Mouse (Mus musculus): Measurements from ENCODE around the gene Btbd7.

The Btbd7 gene

DNA sequence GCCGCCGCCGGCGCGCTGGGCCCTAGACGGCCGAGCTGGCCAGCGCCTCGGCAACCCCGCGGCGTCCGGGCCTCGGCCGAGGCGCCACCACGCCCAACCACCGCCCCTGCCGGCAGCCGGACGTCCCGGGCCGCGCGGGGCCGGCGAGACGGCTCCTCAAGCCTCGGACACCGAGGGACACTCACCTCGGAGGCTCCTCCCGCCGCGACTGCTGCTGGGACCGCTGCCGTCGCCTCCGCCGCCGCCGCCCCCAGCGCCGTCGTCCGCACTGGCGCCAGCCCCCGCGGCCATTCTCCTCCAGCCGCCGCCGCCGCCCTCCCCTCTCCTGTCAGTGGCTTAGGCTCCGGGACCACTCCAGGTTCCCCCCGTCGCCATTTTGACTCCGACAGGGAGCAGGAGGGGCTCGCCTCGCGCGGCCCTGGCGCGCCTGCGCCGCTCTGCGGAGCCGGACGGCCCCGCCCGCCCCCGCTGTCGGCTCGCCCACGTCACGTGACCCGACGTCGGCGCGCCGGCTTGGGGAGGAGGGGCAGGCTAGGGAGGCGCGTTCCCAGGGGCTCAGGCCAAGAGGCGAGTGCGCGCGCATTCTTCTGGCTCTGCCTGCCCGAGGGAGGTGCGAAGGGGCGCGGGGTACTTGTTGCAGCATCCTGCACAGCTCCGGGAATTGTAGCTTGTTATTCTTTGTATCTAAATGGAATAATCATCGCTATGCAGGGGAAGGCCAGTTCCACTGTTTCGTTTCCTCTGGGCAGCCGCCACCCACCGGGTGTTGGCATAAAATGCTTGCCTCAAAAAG, at the start of gene Btbd7:
TSS of gene Btbd7 (minus strand) at position 441 of the 793 bp plus-strand sequence.
- in situ Hi-C loops (cut with MboI): no loop called here

DNA sequence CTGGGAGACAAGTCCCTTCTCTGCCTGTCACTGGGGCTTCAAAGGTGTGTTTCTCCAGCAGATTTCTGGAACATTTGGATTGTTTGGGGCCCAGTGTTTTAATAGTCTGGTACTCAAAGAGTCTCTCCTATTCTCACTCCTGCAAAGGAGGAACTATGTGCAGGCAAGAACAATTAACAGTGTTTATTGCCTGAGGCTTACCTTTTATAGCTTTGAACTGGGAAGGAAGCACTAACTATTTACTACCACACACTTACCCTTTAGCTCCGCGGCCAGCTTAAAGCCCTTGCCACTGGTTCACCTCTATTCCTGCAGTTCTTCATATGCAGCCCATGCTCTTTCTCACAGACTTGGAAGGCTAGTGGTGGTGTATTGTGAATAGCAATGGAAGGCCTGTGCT, 37.8 kb upstream of the Btbd7 start:
- in situ Hi-C loops (cut with MboI): no loop called here

DNA sequence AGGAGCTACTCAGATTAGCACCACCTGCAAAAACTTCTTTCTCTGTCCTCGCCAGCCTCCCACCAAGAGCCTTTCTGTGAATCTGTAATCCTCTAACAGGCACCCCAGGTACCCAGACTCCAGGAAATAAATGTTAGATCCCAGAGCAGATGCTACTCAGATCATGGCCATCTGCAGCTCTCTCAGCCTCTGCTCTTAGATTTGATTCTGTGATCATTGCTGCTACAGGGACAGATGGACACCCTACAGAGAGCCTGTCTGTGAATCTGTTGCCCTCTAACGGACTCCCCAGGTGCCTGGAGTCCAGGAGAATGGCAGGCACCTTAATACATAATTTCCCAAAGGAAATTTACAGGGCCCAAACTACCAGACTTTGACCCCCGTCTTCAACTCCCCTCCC, 29.9 kb upstream of the Btbd7 start:
- in situ Hi-C loops (cut with MboI): no loop called here

DNA sequence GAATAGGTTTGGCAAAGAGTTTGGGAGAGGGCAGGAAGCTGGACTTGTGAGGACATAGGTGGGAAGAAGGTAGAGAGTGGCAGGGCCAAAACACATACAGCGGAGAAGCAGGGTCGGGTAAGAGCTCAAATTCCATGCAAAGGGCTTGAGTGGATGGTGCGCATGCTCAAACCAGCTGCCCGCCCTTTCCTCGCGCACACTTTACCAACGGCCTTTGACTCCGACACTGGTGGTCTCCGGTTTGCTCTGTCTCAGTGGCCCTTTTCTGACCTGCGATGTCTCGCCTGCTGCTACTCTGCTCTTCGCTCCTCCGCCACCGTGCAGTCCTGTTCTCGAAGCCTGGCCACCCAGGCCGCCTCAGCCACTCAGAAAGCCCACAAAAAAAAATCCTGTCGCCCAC, 20.8 kb upstream of the Btbd7 start, which contains the start of gene Cox8c:
TSS of gene Cox8c (plus strand) at position 226 of the 400 bp plus-strand sequence.
- in situ Hi-C loops (cut with MboI): no loop called here

DNA sequence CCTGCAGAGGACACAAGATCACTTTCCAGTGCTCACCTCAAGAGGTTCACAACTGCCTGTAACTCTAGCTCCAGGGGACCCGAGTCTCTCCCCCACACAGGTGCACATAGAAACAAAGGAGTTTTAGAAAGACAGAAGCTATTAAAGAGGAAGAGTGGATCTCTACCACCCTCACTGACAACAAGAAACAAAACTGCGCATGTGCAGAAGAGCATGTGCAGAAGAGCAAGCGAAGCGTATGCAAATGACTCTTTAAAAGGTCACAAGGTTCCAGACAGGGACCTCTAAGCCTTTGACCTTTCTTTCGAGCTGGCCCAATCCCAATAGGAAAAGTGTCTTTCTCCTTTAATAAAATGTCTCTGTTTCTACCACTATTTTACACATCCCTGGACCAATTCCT, 10.3 kb upstream of the Btbd7 start:
- in situ Hi-C loops (cut with MboI): no loop called here

DNA sequence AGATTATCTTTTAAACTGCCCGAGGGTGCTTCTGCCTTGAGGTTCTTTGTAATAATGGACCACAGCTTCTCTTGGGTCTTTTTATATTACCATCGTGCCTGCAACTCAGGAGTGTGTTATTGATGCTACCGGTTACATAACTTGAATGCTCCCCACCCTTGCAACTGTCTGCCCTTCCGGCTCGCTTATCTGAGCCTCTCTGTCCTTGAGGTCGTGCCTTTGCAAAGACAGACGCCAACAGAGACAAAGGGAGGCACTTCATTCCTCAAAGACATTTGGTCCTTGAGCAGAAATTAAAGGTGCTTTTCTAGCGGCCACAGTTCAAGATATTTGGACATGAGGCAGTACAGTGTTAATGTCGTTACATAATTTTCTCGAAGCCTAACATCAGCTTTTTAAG, 9.1 kb upstream of the Btbd7 start:
- in situ Hi-C loops (cut with MboI): no loop called here

DNA sequence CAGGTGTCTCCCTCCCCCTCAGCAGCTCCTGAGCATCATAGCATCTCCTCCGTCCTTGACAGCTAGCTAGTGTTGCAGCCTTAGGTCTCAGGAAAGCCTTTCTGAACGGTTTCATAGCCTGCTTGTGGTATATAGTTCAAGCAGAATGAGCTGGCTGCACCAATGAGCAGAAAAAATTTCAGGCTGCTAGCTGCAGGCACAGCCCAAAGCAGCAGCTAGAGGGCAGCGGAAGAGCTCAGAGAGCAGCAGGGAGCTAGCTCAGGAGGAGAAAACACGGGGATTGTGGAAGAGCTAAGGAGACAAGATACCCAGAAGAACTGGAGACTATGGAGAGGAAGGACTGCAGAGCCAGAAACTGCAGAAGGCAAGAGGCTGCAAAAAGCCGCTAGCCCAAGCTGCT, 7.5 kb upstream of the Btbd7 start:
- in situ Hi-C loops (cut with MboI): no loop called here

DNA sequence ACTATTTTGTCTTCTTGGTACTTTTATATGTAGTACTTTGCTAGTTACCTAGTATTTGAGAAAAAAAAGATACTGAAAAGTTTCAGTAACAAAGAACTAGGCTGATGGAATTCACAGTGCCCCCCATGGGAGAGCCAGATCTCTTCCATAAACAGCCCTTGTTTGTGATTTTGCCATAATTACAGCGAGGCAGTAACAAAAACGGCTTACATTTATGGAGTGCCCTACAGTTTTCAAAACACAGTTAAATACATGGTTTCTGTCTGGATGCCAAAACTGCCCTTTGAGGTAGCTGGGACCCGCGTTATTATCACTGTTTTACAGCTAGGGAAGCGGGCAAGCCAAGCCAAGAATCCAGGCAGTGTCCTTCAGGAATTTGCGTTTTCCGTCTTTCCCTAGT, 630 bp upstream of the Btbd7 start:
- in situ Hi-C loops (cut with MboI): no loop called here

DNA sequence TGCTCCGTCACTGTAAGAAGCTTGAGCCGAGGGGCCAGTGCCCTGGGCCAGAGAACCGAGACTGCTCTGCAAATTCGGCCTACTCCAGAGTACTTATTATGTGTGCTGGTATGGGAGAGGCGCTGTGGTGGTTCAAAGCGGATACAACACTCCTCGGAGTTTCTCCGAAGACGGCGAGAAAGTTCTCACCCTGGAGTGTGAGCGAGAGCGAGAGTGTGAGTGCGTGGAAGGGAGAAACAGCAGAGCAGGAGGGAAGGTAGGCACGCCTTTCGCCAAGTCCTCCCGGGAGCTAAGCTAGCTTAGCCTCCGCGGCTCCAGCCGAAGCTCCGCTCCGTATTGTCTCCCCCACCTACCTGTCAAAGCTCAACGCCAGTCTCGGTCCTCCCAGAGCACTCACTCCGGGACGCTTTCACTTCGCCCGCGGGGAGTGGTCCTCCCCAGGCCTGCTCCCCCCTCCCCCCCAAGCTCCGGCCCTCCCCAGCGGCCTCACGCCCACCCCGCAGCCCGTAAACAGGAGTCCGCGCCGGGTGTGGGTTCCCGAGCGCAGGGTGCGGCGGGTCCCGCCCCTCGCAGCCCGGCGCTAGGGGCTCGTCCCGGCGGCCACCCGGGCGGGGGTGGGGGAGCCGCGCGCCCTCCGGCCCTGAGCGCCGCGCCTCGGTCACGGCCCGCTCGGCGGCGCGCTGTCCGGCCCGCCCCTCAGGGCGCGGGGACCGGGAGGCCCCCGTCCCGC, 805 bp downstream of the Btbd7 start:
- in situ Hi-C loops (cut with MboI): no loop called here

DNA sequence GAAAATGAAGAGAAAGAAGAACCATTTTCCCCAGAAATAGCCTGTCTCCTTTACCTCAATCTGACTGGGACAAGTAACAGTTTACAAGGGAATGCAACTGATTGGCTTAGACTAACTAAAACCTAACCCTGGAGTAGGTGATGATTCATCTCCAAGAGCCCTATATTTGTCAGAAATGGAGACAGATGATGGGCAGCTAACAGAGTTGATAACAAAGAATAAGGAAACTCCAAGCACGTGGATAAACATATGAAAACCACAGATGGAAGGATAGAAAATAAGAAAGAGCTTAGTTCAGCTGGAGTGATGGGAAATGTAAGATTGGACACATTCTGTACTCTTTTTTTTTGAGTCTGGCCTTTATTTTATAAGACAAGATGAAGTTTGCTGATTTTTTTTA, 7.7 kb downstream of the Btbd7 start:
- in situ Hi-C loops (cut with MboI): no loop called here

DNA sequence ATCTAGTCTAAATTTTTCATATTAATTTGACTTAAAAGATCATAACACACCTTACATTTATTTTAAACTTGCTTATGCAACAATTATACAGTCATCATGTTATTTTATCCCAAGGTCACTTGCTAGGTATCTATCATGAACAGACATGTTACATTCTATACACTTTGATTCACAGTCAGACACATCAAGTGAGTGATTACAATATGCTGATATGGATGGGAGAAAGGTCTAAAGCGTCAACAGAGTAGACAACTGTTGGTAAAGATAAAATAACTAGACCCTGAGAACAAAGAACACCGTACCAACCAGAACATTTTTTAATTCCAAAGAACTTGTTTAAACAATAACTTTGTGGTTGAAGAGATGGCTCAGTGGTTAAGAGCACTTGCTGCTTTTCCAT, 8.5 kb downstream of the Btbd7 start:
- in situ Hi-C loops (cut with MboI): no loop called here

DNA sequence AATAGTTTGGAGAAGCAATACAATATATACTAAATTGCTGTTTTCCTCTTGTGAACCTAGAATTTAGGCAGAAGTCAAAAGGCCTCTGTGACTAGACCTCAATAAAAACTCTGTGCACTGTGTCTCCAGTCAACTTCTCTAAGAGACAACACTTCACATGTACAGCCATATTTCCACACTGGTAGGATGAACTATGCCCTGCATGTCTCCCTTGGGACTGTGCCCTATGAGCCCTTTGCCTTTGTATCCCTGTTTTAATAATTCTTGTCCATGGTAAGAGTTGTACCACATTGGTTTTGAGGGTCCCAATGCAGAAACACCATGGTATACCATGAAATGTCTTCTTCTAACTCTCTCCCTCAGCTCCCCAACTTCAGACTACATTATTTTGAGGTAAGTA, 17.5 kb downstream of the Btbd7 start:
- in situ Hi-C loops (cut with MboI): no loop called here

DNA sequence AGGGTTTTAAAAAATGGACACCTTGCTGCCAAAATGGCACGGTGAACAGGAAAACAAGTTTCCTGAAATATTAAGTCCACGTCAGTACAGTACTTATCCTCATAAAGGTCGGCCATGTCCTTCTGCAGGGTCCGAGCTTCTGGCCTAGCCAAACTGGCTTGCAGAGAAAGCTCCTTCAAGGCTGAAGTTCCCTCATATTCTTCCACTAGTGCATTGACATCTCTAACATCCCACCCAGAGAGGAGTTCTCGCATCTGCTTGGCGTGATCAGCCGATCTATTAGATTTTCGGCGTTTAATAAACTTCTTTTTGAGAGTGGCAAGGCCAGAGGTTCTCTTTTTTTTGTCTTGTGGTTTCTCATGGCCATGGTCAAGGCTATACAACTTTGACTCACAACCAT, 40.0 kb downstream of the Btbd7 start:
- in situ Hi-C loops (cut with MboI): no loop called here

DNA sequence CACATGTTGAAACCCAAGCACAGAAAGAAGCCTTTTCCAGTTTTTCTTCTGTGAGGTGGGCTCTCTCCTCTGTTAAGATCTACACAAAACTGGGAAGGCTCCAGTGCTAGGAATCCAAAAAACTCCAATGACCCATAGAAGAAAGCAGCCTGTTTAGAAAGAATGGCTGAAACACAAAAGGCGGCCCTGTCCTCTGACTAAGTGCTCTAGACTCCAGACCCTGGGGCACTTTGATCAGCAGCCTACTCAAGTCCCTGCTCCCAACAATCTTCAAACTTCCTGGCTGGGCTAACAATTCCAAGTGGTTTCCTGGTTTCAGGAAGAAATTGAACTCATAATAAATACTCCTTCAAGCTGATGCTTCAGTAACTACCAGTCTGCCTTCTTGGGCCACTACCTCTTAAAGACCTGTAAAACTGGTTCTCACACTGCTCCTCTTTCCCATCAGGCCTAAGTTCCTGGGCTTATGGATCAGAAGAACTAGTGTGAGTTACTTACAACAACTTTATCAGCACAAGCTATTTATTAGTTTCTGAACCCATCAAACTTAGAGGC, 45.4 kb downstream of the Btbd7 start:
- in situ Hi-C loops (cut with MboI): no loop called here

DNA sequence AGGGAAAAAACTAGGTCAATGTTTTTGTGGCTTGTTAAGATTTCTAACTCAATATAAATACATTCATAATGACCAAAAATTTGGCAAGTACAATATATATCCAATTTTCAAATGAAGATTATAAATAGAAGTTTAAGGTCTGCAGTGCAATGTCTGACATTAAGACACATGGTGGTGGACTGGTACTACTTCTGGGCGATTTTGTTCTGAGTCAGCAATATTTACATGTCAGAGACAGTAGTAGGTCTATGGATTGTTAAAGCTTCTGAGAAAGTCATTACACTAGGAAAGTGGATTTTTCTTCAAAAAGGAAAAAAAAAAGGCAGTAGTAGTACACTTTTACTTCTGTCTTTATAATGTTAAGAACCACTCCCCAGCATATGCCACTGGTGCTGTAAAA, 46.4 kb downstream of the Btbd7 start:
- in situ Hi-C loops (cut with MboI): no loop called here

DNA sequence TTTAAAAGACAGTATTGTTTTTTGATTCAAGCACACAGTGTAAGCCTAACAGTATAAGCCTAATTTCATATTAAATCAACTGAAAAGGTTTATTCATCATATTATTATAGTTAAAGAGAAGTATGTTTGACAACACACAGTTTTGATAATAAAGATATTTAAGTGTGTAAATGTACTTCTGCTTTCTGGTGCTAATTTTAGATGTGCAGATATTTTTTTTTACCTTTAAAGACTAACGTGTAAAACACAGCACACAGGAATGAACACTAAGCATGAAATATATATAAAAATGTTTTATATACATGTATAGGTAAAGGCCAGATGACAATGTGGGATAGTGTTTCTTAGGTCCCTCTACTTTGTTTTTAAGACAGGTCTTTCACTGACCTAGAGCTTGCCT, 51.2 kb downstream of the Btbd7 start:
- in situ Hi-C loops (cut with MboI): no loop called here

DNA sequence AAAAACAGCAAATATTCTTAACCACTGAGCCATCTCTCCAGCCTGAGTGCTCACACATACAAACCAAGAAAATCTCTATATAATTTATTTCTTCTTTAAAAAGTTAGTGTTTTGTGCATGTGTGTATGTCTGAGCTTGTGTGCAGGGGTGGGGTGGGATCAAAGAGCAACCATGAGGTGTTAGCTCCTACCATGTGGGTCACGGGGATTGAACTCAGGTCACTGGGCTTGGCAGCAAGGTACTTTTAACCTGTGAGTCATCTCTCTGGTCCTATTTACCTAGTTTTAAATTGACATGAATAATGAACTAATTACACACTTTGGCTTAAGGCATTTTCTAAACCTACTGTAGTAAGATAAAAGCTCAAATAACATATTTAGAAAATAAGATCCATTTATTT, 51.9 kb downstream of the Btbd7 start:
- in situ Hi-C loops (cut with MboI): no loop called here

DNA sequence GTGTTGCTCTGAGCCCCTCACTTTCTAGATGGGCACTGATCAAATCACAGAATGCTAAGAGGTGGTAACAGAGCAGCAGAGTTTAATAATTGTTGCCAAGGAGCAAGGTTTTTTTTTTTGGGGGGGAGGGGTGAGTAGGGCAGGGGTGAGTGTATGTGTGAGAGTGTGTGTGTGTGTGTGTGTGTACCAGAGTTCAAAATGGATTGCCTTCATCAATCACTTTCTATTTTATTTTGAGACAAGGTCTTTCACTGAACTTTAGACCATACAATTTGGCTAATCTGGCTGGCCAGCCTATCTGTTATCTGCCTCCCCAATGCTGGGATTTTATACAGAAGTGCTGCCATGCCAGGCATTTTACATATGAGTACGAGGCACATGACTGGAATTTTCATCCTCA, 63.4 kb downstream of the Btbd7 start:
- in situ Hi-C loops (cut with MboI): no loop called here

DNA sequence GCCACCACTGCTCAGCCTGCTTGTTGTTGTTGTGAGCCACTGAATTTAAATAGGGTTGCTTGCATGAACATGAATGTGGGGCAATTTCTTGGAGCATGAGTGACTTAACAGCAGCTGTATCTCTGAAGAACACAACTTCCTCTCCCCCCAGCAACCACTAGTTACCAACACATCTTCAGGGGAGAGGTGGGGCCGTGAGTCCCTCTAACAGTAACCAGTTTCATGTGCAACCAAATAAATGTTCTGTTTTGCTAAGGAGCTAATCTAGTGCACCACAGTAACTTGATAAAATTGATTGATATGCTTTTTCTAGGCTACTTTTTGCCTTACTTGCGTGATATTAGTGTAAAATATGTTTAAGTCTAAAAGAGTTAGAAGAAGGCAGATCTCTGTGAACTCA, 78.7 kb downstream of the Btbd7 start:
- in situ Hi-C loops (cut with MboI): no loop called here

DNA sequence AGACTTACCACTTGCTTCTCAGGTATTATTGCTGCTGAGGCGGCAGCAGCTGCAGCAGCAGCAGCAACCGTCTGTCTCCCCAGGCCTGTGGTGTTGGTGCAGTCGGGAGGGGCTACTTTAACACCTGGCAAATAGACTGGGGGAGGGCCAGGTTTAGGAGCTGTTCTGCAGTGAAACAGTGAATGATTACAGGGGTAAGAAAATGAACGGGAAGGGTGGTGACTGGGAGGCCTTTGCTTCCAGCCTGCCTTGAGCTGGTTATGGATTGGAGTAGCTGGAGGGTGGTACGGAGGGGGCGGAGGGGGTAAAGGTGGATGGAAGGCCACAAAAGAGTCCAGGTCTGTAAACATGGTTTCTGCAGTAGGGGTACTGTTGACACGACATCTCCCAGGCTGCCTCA, 90.3 kb downstream of the Btbd7 start:
- in situ Hi-C loops (cut with MboI): no loop called here

DNA sequence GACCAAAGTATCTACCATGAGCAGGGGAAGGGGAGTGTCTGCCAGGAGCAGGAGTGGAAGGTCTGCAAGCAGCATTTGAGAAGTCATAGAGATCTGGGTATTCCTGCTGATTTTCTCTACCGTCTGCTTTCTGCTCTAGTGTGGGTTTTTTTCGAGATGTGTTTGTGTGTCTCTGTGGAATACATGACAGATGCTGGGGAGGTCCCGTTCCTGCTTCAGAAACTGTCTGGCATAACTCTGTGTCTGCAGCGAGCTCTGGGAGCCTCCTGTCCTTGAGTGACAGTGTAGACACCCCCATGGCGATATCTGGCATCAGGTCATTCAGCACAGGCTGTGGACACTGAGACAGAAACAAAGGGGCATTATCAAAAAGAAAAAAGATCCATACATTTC, 92.7 kb downstream of the Btbd7 start:
- in situ Hi-C loops (cut with MboI): no loop called here

DNA sequence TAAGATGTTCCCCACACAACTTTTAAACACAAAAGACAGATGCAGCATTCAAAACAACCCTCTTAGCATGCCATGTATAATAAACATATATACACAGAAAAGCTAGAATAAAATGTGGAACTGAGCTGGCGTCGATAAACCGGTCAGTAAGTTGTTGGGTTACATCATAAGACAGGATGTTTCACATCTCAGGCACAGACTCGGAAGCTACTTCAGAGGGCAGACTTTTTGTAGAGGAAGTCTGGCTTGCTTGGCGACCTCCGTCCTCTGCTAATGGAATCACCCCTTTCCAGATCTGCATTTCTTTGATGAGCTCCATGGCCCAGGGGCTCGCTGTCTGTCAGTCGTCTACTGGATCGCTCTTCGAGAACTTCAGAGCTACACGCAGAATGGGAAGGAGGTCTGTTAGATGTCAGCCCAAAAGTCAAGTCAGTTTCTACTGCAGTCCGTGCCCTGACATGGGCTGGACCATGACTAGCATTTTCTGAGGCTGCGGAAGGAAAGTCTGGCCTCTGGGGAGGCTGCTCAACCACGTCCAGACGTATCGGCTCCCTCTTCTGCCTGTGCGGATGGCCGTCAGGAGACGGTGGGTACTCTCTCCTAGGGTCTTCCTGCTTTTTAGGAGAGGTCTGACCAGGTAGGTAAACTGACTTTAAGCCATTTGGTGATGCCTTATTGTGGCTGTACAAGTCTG, 93.2 kb downstream of the Btbd7 start:
- in situ Hi-C loops (cut with MboI): no loop called here

DNA sequence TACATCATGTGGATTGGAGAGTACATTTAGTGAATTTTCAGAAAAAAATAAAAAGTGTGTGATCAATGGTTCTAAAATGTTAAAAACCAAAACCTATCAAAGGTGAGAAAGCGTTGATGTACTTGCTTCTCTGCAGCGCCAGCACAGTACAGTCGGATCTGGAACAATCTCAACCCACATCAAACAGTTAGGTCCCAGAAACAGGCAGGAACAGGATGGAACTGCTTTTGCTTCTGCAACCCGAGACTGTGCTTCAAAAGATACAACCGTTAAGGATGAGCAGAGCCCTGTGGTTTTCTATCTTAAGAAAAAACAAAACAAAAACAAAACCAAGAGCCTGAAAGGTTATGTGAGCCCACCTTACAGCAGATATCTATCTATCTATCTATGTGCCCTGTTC, 95.4 kb downstream of the Btbd7 start:
- in situ Hi-C loops (cut with MboI): no loop called here
